Comparison of ENCODE assay signal across 21 mouse cellular contexts in genomic region chr7:84432151-84432550, GRCm38 (mm10). TPM values are rescaled to one million over a fixed set of nuclear protein-coding genes. Genes with fewer than 3 reads are reported as not detected.
DNase-seq lines count a peak whose midpoint lies in the region; ATAC-seq and TF ChIP-seq lines count a peak whose summit lies in the region.
"Had no signal": no experiment of that assay in that cellular context is flagged by ENCODE, and none has a peak within 500 bp of the region (broad histone marks: within the 10 kb centered on the region; RNA-seq: fewer than 3 reads in every experiment).

No protein-coding gene starts in this region.

- H3K4me2 ChIP-seq in midbrain, embryonic 13.5 days (replicated peaks), result no peak overlapping the region
- no peak overlapping the region for H3K4me2 ChIP-seq in midbrain, embryonic 14.5 days (ENCODE audit: low read length)
- H3K4me2 ChIP-seq: hindbrain, embryonic 13.5 days; liver, embryonic 13.5 days had no signal

- no peaks in the 10 kb centered on the region for H3K27me3 ChIP-seq in midbrain, embryonic 13.5 days
- no peaks in the 10 kb centered on the region for H3K27me3 ChIP-seq in midbrain, embryonic 14.5 days (ENCODE audit: control insufficient read depth, insufficient read depth, low read length)
- H3K27me3 ChIP-seq: CH12.LX; hindbrain, embryonic 13.5 days; liver, embryonic 13.5 days had no signal

- H3K4me3 ChIP-seq in midbrain, embryonic 13.5 days (replicated peaks), result no peak overlapping the region
- no peak overlapping the region for H3K4me3 ChIP-seq in midbrain, embryonic 14.5 days (replicated peaks; ENCODE audit: low read depth, low read length)
- H3K4me3 ChIP-seq in lung, adult 2 months (replicated peaks; ENCODE audit: extremely low read depth, low read depth, low read length), result no peak overlapping the region
- H3K4me3 ChIP-seq: forebrain, embryonic 10.5 days; hindbrain, embryonic 13.5 days; liver, embryonic 13.5 days; myocyte had no signal

- TF ChIP-seq CTCF in lung, adult 2 months (IDR thresholded peaks at IDR 0.05; ENCODE audit: insufficient read depth, low read length), result no peak

- no peak for TF ChIP-seq POLR2A in lung, adult 2 months (IDR thresholded peaks at IDR 0.05; ENCODE audit: borderline replicate concordance, extremely low read depth, low read depth, low read length)

- ATAC-seq in midbrain, embryonic 13.5 days, result peak; percentile 24; the same call in 1 of the 2 replicates
- ATAC-seq in midbrain, embryonic 14.5 days (ENCODE audit: low FRiP score, low TSS enrichment), result no peak
- ATAC-seq: intestine, postnatal 0 days; lung, postnatal 0 days had no signal

- H3K27ac ChIP-seq in midbrain, embryonic 13.5 days, result no peak overlapping the region
- H3K27ac ChIP-seq in midbrain, embryonic 14.5 days (replicated peaks; ENCODE audit: low read depth, low read length), result no peak overlapping the region
- H3K27ac ChIP-seq: forebrain, embryonic 10.5 days; hindbrain, embryonic 13.5 days; liver, embryonic 13.5 days had no signal

- H3K4me1 ChIP-seq in midbrain, embryonic 13.5 days (replicated peaks), result peaks cover 7% of the 10 kb centered on the region; the same call in 1 of the 2 replicates
- H3K4me1 ChIP-seq in midbrain, embryonic 14.5 days (ENCODE audit: control insufficient read depth, insufficient read depth, low read length), result peaks cover 6% of the 10 kb centered on the region; the same call in 1 of the 2 replicates
- H3K4me1 ChIP-seq in lung, adult 2 months (ENCODE audit: control insufficient read depth, insufficient read depth, low read length), result no peaks in the 10 kb centered on the region
- H3K4me1 ChIP-seq: hindbrain, embryonic 13.5 days; liver, embryonic 13.5 days had no signal

- no peak overlapping the region for H3K9ac ChIP-seq in midbrain, embryonic 13.5 days (replicated peaks)
- no peak overlapping the region for H3K9ac ChIP-seq in midbrain, embryonic 14.5 days (replicated peaks; ENCODE audit: low read length)
- H3K9ac ChIP-seq: hindbrain, embryonic 13.5 days; liver, embryonic 13.5 days had no signal

- peak; percentile 16 for DNase-seq in embryo, embryonic 10 days (ENCODE audit: low spot score)
- no peak for DNase-seq in embryo, embryonic 9.5 days (ENCODE audit: extremely low spot score)
- no peak for DNase-seq in midbrain, embryonic 14.5 days
- peak; percentile 34 to 46 for DNase-seq in left cerebral cortex, adult 18-20 months (ENCODE audit: low spot score in 2 of 2)
- peak; percentile 46 to 65 for DNase-seq in right cerebral cortex, postnatal 36 days (ENCODE audit: low spot score in 2 of 2)
- no peak for DNase-seq in cerebellum, adult 11-12 months
- DNase-seq in lung, adult 2 months, result no peak
- DNase-seq: cerebellum, adult 18-20 months; kidney, postnatal 14 days; liver, embryonic 13.5 days had no signal

- H3K36me3 ChIP-seq in midbrain, embryonic 13.5 days, result no peaks in the 10 kb centered on the region
- H3K36me3 ChIP-seq in midbrain, embryonic 14.5 days (ENCODE audit: control insufficient read depth, insufficient read depth, low read length), result no peaks in the 10 kb centered on the region
- H3K36me3 ChIP-seq: forebrain, embryonic 10.5 days; hindbrain, embryonic 13.5 days; liver, embryonic 13.5 days had no signal

- H3K9me3 ChIP-seq in midbrain, embryonic 13.5 days, result no peaks in the 10 kb centered on the region
- no peaks in the 10 kb centered on the region for H3K9me3 ChIP-seq in midbrain, embryonic 14.5 days (ENCODE audit: control insufficient read depth, low read length)
- H3K9me3 ChIP-seq: forebrain, embryonic 10.5 days; hindbrain, embryonic 13.5 days; liver, embryonic 13.5 days had no signal

RNA-seq across cellular contexts. Expression of gene Arnt2, which starts 22.2 kb away (rescaled TPM):
- 74.5 and 77.1 TPM in 2 replicates for polyA plus RNA-seq in midbrain, embryonic 13.5 days (2015; fragmentation: Nextera tagmentation; extraction: Ambion mirVana)
- polyA plus RNA-seq in midbrain, embryonic 14.5 days (2014; fragmentation: Nextera tagmentation; extraction: Ambion mirVana), result 75.7 and 82.1 TPM in 2 replicates
- total RNA-seq in left cerebral cortex, adult 18-20 months (2021), result 100 to 1,000 TPM; 250 to 252 TPM
- 0.43 and 0.81 TPM in 2 replicates for polyA plus RNA-seq in lung, adult 2 months (2012; rRNA removed)
- total RNA-seq: common myeloid progenitor, adult 5-6 weeks; granulocyte monocyte progenitor cell, adult 5-6 weeks; megakaryocyte, adult 5-6 weeks; neutrophil, adult 5-6 weeks had no signal

Comparison
In these comparisons a context has a peak if more than half of its experiments do, and no peak if none do; other contexts are left out.
1. DNase-seq: peak in embryo, embryonic 10 days (single experiment), left cerebral cortex, adult 18-20 months (2 of 2) and right cerebral cortex, postnatal 36 days (2 of 2); none in embryo, embryonic 9.5 days (single experiment), midbrain, embryonic 14.5 days (single experiment), cerebellum, adult 11-12 months (single experiment) and lung, adult 2 months (single experiment).
2. RNA of gene Arnt2, which starts 22.2 kb away (polyA plus RNA-seq): 75.7 to 82.1 TPM in midbrain, embryonic 14.5 days and 74.5 to 77.1 TPM in midbrain, embryonic 13.5 days; 0.43 to 0.81 TPM in lung, adult 2 months; every median in the first group is over 10 times any median in the second.